30 mouse cellular contexts compared by ENCODE assay signal in the genomic region with DNA sequence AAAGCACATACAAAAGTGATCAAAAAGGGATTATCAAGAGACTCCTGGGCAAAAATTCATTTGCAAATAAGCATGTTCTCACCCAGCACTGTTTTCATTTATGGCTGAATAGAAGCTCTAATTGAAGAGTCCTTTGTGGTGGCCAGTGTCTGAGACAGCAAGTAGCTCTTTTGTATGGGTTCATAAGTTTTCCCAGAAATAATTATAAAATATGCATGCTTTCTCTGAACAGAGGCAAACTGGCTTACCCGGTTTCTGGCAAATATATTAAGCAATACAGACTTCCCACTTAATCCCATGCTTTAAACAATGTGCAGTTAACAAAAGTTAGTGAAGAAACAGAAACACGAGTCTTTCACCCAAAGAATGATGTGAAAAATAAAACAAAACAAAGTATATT.
"Had no signal": no experiment of that assay in that cellular context is flagged by ENCODE, and none has a peak within 500 bp of the region (broad histone marks: within the 10 kb centered on the region; RNA-seq: fewer than 3 reads in every experiment).

No protein-coding gene starts in this region.

- ATAC-seq: liver, embryonic 12.5 days; liver, postnatal 0 days; lung, postnatal 0 days; midbrain, embryonic 13.5 days; midbrain, embryonic 15.5 days had no signal

- H3K9me3 ChIP-seq: limb, embryonic 10.5 days; limb, embryonic 12.5 days; limb, embryonic 13.5 days; limb, embryonic 15.5 days; liver, embryonic 12.5 days; liver, embryonic 13.5 days; liver, embryonic 15.5 days; lung, embryonic 15.5 days; megakaryocyte, embryonic 14.5 days; midbrain, embryonic 10.5 days; midbrain, embryonic 12.5 days; midbrain, embryonic 13.5 days; midbrain, embryonic 15.5 days had no signal

- H3K4me2 ChIP-seq: limb, embryonic 12.5 days; limb, embryonic 13.5 days; limb, embryonic 15.5 days; liver, embryonic 11.5 days; liver, embryonic 12.5 days; liver, embryonic 13.5 days; liver, embryonic 15.5 days; lung, embryonic 14.5 days; lung, embryonic 15.5 days; midbrain, embryonic 12.5 days; midbrain, embryonic 13.5 days; midbrain, embryonic 15.5 days had no signal

- H3K9ac ChIP-seq: limb, embryonic 12.5 days; limb, embryonic 13.5 days; limb, embryonic 15.5 days; liver, embryonic 12.5 days; liver, embryonic 13.5 days; liver, embryonic 14.5 days; liver, embryonic 15.5 days; liver, postnatal 0 days; lung, embryonic 14.5 days; lung, embryonic 15.5 days; midbrain, embryonic 12.5 days; midbrain, embryonic 13.5 days; midbrain, embryonic 15.5 days had no signal

- H3K4me1 ChIP-seq: limb, embryonic 10.5 days; limb, embryonic 15.5 days; liver, embryonic 12.5 days; liver, embryonic 13.5 days; liver, embryonic 15.5 days; megakaryocyte, embryonic 14.5 days; midbrain, embryonic 10.5 days; midbrain, embryonic 12.5 days; midbrain, embryonic 13.5 days; midbrain, embryonic 15.5 days had no signal

- DNase-seq: left cerebral cortex, postnatal 4 days; liver; liver, embryonic 13.5 days; liver, postnatal 0 days; lung, adult 18-20 months; lung, adult 2 months; lung, embryonic 14.5 days; lung, postnatal 10 days; lung, postnatal 14 days; lung, postnatal 36 days; lung, postnatal 4 days; midbrain, embryonic 14.5 days had no signal

- H3K27me3 ChIP-seq: limb, embryonic 12.5 days; limb, embryonic 13.5 days; limb, embryonic 15.5 days; liver, embryonic 12.5 days; liver, embryonic 13.5 days; liver, embryonic 15.5 days; lung, embryonic 15.5 days; megakaryocyte, embryonic 14.5 days; midbrain, embryonic 12.5 days; midbrain, embryonic 13.5 days; midbrain, embryonic 15.5 days had no signal

- H3K27ac ChIP-seq: left cerebral cortex, adult 2 months; limb, embryonic 10.5 days; limb, embryonic 12.5 days; limb, embryonic 13.5 days; limb, embryonic 15.5 days; liver, embryonic 12.5 days; liver, embryonic 13.5 days; liver, embryonic 14.5 days; liver, embryonic 15.5 days; lung, embryonic 15.5 days; macrophage; midbrain, embryonic 10.5 days; midbrain, embryonic 12.5 days; midbrain, embryonic 13.5 days; midbrain, embryonic 15.5 days had no signal

- H3K4me3 ChIP-seq: left cerebral cortex, adult 2 months; limb, embryonic 10.5 days; limb, embryonic 12.5 days; limb, embryonic 13.5 days; limb, embryonic 15.5 days; liver, embryonic 12.5 days; liver, embryonic 13.5 days; liver, embryonic 15.5 days; lung, embryonic 15.5 days; megakaryocyte, embryonic 14.5 days; midbrain, embryonic 10.5 days; midbrain, embryonic 12.5 days; midbrain, embryonic 13.5 days; midbrain, embryonic 15.5 days; myocyte had no signal

- H3K36me3 ChIP-seq: limb, embryonic 10.5 days; limb, embryonic 12.5 days; limb, embryonic 13.5 days; limb, embryonic 15.5 days; liver, embryonic 12.5 days; liver, embryonic 13.5 days; liver, embryonic 15.5 days; lung, embryonic 15.5 days; midbrain, embryonic 10.5 days; midbrain, embryonic 12.5 days; midbrain, embryonic 13.5 days; midbrain, embryonic 15.5 days had no signal
